Mouse (Mus musculus) embryo, embryonic 10 days (tissue): Measurements from ENCODE around the gene Bicd2.
A peak's percentile ranks its signal among the peaks of the same experiment; 100 is the strongest.

ENCODE experiments used
- DNase-seq: peaks from one replicate; pipeline ENCODE4 v3.0.0-alpha.2; 2015; ENCODE audit warnings: low spot score

Gene Bicd2

DNA sequence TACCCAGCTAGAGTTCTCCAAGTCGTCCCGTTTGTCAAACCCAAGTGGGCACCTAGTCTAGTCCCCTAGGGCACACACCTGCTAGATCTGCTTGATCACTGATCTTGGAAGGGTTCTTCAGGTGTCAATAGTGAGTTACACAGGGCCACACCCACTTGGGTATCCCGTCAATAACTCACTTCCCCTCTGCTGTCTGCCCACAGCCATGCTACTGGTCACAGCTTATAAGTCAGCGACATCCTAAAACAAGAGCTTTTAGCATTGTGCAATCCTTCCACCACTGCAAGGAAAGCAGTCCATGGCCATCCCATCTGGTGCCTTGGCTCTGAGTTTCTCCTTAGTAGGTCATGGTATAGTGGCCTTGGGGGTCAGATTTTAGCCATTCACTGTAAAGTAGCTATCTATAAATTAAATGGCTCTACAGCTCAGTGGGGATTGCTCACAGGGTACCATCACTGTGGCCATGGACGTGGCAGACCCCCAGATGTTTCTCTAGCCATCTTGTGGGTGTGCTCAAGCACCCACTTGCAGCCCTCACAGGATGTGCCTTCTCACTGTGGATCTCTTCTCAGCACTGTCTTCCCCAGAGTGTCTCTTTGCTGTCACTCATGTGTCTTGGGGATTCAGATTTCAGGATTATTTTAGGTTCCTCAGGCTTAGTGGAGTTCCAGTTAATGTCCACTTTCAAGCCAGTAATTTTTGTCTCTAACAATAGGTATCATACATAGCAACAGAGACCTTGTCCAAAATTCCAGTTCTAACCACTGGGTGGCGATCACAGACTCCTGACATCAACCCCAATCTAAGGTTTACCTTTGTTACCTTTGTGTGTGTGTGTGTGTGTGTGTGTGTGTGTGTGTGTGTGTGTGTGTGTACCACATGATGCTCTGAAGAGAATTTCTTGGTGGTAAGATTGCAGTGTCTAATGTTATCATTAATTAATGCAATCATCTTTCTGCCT lies 14.9 kb upstream of the Bicd2 start:
- peak; percentile 62 for DNase-seq

DNA sequence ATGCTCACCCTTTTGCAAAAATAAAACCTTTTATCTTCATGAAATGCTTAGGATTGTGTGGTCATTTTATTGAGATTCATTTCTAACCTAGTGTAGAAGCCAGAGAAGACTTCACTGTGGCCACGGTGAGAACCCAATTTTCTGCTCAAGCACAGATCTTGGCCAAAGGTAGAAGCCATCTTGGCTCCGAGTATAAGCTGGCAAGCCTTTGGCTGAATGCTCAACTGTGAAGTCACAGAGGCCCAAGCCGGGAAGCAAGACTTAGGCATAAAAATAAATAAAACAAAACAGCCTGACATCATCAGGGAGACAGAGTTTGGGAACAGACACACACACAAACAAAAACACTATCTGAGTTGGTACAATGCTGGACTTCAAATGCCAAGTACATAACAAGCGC lies 13.3 kb upstream of the Bicd2 start:
- no peak for DNase-seq

DNA sequence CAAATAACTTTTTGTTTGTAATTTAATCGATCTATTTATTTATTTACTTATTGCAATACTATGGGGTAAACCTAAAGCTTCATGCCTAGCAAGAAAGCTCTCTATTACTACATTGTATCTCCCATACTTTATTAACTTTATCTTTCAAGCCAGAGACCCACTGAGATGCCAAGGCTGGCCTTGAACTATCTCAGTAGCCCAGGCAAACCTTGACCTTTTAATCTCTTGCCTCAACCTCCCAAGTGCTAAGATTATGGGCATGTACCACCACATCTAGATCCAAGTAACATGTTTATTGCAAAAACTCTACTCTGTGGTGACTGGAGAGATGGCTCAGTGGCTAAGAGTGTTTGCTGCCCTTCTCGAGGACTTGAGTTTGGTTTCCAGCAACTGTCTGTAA lies 8.1 kb upstream of the Bicd2 start:
- DNase-seq = no peak

DNA sequence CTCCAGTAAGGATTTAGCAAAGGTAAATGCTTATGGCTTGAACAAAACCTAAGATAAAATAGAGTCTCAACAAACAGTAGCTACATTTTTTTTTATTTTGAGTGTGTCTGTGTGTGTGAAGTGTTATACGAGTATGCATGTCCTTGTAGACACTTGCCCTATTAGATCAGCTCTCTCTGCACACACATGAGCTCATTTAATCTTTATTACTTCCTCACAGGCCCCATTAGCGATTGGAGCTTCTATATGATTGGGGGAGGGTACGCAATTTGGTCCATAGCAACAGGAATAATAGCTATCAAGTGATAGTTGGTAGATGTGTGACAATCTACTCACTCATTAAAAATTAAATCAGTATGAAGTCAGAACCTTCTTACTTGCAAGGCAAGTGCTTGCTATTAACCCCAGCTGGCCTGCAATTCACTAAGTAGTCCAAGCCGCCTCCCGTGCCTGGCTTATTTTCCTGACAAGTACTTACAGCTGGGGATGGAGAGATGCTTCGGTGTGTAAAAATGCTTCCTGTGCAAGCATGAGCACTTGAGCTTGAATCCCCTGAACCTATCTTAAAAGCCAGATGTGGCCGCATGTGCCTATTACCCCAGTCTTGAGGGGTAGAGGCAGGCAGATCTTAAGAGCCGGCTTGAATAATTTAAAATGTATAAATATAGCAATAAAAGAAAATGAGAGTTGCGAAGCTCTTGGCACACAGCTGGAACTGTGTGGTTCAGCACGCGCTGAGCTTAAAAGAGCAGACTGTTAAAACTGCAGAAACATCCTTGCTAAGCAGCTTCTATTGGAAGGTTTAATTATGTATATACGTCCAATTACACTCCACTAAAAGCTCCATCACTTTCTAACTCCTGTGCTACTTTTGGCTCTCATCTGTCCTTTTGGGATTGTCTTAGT lies 6.1 kb upstream of the Bicd2 start:
- no peak for DNase-seq

DNA sequence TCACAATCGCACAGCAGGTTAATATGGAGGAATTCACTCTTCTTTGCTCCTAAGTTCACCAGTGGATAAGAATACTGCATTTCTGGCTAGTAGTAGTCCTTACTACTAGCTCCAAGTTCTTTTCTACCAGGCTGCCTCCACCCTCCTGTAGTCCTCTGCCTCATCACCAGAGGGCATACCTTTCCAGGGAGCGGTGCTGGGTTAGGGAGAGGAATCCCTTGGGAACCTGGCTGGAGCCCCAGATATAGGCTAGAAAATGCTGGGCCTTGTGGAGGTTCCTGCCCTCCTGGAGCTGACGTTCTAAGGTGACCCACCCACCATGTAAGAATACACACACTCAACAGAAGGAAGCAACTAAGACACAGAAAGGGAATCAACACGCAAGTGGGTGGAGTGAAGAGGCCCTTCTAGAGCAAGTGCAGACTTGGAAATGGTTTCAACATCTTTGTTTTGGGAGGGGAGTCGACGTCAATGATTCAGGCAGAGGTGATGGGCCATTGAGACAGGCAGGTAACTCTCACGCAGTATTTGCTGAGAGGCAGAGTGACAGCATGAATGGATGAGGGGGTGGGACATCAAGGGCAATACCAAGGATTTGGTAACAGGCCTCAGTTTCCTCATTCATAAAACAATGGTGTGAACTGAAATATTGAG lies 2.4 kb upstream of the Bicd2 start:
- DNase-seq = peak; percentile 21

DNA sequence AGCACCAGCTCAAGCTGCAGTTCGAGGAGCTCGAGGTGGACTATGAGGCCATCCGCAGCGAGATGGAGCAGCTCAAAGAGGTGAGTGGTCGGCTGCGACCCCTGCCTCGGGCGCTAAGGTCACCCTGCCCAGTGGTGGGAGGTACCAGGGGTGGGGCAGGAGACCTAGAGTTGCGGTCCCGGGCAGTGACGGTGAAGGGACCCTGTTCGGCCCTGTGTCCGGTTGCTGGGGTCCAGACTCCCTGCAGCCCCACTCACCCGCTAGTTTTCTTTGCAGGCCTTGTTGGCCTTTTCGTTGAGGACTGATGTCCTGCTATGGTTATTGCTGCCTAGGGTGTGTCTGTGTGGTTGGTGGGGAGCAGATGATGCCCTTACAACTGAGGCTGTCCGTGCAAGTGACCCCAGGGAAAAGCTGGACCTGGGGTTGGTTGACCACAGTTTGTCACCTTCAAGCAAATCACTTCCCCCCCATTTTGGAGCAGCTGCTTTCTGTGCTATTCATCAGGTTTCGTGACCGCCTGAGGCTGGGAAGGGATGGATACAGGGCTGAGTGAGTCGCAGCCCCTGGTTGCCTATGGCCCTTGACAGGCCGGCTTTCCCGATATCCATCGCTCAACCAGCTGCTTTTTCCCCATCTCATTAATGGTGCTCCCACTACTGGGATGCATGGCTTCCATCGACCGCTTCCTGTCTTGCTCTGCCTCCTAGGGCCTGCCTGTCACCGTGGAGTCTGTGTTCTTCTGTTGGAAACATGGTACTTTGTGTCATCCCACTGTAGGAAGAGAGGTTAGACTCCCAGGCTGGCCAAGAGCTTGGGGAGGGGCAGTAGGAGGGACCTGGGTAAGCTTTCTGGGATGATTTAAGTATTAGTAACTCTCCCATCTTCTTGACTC lies 692 bp downstream of the Bicd2 start:
- DNase-seq = peak; percentile 42

DNA sequence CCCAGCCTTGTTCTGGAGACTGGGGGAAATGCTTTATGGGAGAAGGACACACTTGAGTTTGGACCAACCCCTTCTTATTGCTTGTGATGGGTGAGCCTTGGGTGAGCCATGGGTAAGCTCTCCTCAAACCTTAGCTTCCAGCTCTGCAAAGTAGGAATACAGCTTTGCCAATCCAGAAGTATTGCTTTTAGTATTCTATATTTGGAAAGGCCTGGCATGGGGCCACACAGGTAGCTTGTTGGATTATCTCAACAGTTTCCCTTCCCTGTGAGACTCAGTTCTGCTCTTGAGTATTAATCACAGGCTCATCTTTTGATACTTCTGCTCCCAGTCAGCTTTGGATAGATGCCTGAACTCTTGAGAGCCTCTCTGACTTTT lies 1.3 kb downstream of the Bicd2 start:
- no peak for DNase-seq

DNA sequence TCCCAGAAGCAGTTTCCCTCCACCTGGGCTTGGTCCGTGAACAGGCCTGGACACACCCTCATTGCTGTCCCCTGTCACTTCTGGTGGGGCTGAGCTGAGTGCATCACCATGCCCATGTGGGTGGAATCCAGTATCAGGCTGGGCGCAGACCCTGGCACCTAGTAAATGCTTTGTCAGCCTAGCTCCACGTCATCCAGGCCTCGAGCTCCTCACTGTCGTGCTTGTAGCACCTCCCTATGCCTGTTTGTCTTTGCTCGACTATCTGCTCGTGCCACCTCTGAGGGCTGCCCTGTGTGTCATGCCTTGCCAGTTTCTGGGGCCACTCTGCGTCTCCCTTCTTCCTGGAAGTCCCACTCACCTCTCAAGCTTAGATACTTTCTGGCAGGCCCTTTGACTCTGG lies 3.2 kb downstream of the Bicd2 start:
- no peak for DNase-seq

DNA sequence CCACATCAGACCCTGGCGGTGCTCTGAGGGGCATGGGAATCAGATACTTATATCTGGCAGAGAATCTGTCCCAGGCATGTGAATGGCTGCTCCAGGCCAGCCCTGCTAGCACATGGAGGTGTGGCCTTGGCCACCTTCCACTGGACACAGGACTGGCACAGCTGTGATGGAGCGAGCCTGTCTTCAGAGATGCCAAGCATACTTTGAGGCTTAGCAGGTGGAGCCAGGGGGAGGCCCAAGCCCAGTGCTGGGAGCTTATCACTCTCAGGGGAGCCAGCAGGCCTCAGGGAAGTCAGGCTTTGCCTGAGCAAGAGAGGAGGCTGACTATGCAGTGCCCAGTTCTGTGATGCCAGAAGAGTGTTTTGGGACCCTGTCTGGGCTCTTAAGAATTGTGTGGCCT lies 4.1 kb downstream of the Bicd2 start:
- no peak for DNase-seq

DNA sequence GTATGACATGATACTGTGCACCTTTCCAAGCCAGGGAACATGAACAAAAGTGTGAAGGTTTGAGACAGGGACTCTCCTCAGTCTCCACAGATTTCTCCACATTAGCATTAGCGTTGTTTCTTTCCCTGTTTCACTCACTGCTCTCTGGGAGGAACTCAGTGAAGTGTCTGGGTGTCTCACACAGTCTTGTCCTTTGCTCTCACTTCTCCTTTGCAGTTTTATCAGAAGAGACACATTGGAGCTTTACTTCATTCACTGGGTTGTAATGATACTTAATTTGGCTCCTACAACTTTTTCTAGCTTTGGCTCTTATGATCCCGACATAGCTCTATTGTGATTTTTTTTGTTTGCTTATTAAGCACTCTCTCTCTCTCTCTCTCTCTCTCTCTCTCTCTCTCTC lies 7.1 kb downstream of the Bicd2 start:
- no peak for DNase-seq

DNA sequence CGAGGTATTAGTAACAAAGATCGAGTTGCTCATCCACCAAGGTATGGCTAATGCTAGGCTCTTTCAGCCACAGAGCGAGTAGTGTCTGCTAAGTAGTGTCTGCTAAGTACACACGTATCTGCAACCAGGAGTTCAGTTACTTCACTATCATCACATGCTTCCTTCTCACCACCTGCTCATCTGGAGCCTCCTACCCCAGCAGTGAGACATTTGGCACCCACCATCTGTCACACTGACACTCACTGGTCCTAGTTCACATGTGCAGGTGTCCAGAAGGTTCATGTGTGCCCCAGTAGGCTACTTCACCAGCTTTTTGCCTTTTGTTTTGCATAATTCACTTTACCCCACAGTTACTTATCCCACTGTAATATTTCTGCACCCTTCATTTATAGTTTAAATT lies 8.0 kb downstream of the Bicd2 start:
- DNase-seq = no peak

DNA sequence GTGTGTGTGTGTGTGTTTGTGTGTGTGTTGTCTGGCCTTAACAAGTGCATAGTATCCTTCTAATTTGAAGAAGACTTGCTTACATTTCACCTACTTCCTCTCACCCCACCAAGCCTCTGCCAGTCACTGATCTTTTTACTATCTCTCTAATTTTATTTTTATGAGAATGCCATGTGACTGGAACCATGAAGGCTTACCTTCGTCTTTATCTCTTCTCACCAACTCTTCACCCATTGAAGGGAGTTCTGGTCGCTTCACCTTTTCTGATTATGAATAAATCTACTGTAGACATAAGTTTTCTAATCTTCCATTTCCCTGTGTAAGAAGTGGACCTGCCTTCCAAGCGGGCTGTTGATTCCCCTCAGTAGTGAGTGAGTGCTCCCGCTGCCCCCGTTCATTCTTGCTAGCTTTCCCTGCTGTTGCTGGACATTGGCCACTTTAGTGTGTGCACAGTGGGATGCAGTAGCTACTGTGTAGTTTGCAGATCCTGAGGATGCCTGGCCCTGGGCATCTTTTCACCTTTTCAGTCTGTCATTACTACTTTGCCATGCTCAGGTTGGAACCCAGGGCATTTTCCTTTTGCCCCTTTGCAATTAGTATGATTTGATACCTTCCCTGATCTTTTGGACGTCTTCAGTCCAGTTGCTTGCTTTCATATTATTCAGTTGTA lies 8.6 kb downstream of the Bicd2 start:
- DNase-seq = no peak

DNA sequence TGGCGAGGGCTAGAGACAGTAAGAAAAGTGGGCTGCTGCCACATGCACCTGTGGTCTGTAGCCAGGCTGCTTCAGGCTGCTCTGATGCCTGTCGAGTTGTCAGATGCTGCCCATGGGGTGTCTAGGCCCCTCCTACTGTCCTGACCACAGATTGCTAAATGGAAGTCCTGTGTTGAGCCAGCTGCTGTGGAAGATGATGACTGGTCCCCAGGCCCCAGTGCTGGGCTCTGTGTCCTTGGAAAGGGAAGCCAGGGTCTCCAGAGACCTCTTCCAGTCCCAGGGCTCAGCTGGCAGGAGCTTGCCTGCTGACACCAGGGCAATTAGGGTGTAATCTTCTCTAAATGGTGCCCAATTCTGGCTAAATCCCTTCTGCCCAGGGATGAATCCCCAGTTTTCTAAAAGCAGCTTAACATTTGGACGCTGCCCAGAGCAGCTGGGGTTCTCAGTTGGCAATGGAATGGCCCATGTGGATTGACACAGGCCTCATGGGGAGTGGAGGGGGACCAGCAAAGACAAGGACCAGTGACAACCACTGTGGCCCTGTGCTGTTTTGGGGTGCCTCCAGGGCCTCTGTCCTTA lies 11.3 kb downstream of the Bicd2 start:
- no peak for DNase-seq

DNA sequence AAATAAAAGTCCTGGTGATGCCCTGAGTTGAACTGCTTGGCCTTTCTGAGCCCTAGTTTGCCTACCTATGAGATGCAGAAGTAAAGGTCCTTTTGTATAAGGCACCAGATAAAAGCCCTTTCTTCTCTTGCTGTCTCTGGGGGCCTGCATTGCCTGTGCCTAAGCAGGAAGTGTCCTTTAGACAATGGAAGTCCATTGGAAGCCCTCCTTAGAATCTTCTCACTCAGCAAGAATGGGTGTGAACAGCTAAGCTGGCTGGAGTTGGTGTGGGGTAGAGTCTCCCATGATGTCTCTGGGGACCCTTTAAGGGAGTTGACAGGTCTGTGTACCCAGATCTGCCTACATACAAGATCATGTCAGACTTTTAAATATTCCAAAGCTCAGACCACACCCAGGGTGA lies 12.0 kb downstream of the Bicd2 start:
- DNase-seq = no peak

DNA sequence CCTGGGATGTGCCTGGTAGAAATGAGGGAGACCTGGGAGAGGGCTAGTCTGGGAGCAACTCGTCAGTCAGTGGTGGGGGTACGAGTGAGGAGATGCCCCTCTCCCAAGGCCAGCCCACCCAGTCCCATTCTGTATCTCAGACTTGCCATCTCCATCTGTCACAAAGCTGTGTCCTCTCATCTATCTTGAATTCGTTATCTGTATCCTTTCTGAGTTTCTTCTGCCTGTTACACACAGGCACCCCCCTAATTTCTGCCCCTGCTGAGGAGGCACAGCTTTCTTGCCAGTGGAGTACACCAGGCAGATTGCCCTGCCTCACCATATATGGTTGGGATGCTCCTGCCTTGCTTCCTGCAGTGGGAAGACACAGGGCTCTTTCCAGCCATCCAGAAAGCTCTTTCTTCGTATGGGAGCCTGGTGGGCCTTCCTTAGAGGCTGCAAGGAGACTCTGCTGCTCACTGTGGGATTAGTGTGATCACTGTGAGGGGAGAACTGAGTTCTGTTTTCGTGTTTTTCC lies 12.7 kb downstream of the Bicd2 start:
- no peak for DNase-seq

DNA sequence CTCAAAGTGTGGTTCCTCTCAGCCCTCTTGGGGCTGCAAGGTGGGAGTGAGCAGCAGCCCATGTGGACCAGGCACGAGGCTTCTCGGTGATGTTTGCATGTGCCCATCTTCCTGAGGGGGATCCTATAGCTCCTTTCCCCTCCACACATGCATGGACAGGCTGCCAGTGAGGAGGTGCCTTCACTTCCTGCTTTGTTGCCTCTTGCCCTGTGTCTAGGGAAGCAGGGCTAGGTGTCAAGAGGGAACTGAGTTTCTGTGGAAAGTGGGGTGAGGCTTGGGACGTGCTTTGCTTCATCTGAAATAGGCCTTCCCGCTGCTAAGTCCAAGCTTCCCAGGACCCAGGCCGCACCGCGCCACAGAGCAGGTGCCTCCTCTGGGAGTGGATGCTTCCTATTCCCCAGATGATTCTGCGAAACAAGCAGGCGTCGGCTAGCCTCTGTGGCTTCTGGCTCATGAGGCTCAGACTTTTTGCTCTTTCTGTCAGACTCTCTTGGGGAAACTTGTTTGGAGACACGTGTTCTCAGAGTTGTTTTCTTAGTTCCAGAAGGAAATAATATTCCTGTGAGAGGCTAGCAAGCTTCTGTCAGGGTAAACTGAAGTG lies 14.2 kb downstream of the Bicd2 start:
- DNase-seq = no peak

DNA sequence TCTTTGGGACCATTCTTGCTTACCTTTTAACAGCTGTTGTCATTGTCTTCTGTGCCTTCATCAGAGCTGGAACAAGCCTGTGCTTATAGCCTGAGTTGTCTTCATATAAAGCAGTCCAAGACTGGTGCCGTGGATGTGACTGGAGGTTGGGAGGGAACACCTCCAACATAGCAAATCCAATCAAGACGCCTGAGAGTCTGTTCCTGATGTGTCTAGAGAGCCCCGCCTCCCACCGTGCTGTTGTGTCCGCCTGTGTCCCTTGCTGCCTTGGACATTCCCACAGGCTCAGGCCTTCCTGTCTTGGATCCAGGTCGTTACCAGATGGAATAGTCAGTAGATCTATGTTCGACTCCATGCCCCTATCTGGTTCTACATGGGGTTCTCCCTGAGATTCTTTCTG lies 14.7 kb downstream of the Bicd2 start:
- no peak for DNase-seq

DNA sequence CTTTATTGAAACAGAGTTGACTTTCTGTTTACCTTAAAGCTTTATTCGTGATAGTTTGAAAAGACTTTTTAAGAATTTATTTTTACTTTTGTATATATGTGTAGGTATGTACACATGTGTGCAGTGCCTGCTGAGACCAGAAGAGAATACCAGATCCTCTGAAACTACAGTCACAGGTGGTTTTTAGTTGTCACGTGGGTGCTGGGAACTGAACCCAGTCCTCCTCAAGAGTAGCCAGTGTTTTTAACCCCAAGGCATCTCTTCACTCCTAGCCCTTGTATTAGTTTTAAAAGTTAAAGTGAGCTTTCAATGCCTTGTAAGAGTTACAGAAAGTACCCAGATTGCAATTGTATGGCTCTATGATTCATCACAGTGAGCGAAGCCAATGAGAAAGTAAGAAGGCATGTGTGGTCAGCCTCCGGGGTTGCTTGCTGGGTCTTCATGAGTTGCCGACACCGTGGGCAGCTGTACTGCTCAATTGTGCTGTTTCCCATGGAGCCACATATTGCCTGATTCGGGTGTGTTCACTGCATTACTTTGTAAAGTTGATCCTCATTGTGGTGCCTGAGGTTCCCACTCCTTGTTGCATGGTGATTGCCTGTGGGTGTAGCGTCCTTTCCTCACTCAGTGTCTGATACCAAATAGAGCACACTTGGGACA lies 16.1 kb downstream of the Bicd2 start:
- DNase-seq = no peak

DNA sequence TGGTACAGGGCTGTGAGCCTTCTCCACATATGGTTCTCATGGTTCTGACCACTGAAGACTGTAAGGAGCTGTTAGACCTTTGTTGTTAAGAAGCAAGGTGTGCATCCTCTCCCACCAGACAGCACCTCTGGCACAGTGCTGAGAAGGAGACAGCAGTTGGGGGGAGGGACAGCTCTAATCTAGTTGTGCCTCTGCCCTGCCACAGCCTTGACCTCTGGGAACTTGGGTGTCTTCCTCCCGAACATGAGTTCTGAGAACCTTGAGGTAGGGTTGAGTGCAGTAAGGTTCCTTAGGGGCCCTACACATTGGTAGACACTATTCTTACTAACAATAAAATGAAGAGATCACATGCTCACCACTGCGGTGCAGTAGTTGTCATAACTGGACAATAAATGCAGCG lies 16.8 kb downstream of the Bicd2 start:
- DNase-seq = no peak
